Mouse (Mus musculus) intestine, embryonic 14.5 days (tissue): ENCODE results near the gene Bdkrb2. TPM values are rescaled to one million over a fixed set of nuclear protein-coding genes. Genes with fewer than 3 reads are reported as not detected.

ENCODE experiments used
- ATAC-seq: fragments of 200-750 bp; cut with Nextera tagmentation; replicated peaks from 2 replicates; pipeline ENCODE4 v1.8.0; 2017; ENCODE audit warnings: low read depth, moderate number of reproducible peaks, moderate TSS enrichment, moderate library complexity; ENCODE audit not compliant: low FRiP score, low TSS enrichment
- DNase-seq: peaks from one replicate; pipeline ENCODE4 v3.0.0-alpha.2; 2018; ENCODE audit warnings: low spot score
- H3K27ac ChIP-seq: fragments of 300-500 bp; sonication (generic); 2 replicates; pipeline ENCODE4 v1.5.1; 2014; ENCODE audit warnings: low read depth, mild to moderate bottlenecking, control low read depth
- H3K27me3 ChIP-seq: fragments of 300-500 bp; sonication (generic); replicated peaks from 2 replicates; pipeline ENCODE4 v1.6.1; 2014; ENCODE audit warnings: low read length, control low read depth; ENCODE audit not compliant: control insufficient read depth, insufficient read depth
- H3K36me3 ChIP-seq: fragments of 300-500 bp; sonication (generic); 2 replicates; pipeline ENCODE4 v1.6.1; 2014; ENCODE audit warnings: low read length, control low read depth; ENCODE audit not compliant: control insufficient read depth, insufficient read depth
- H3K4me1 ChIP-seq: fragments of 300-500 bp; sonication (generic); replicated peaks from 2 replicates; pipeline ENCODE4 v1.6.1; 2014; ENCODE audit warnings: low read length, control low read depth, mixed read lengths; ENCODE audit not compliant: control insufficient read depth, insufficient read depth
- H3K4me2 ChIP-seq: fragments of 300-500 bp; sonication (generic); 2 replicates; pipeline ENCODE4 v1.6.1; 2014; ENCODE audit warnings: low read length
- H3K4me3 ChIP-seq: fragments of 300-500 bp; sonication (generic); 2 replicates; pipeline ENCODE4 v1.5.1; 2014; ENCODE audit warnings: low read depth, low read length, control low read depth, mixed read lengths
- H3K9ac ChIP-seq: fragments of 300-500 bp; sonication (generic); 2 replicates; pipeline ENCODE4 v1.6.1; 2014; ENCODE audit warnings: mild to moderate bottlenecking, low read length
- H3K9me3 ChIP-seq: fragments of 300-500 bp; sonication (generic); 2 replicates; pipeline ENCODE4 v1.6.1; 2016; ENCODE audit warnings: low read length, control low read depth; ENCODE audit not compliant: control insufficient read depth
- WGBS: fragments of 180-500 bp; shearing (Covaris S2); extraction: QIAGEN DNeasy Blood & Tissue Kit; methylation state at CpG from one replicate; pipeline ENCODE4 v1.1.7; 2014; 5-methylcytosine and 5-hydroxymethylcytosine counted together
- polyA plus RNA-seq: library from polyadenylated mRNA; unstranded; fragments of >200 nt; fragmentation: Nextera tagmentation; extraction: Ambion mirVana; gene quantifications from 2 replicates; pipeline ENCODE4 v1.2.1, GENCODE M21; 2014

The Bdkrb2 gene
- polyA plus RNA-seq, 1 experiment from 2014 or later, result 1.3 TPM

DNA sequence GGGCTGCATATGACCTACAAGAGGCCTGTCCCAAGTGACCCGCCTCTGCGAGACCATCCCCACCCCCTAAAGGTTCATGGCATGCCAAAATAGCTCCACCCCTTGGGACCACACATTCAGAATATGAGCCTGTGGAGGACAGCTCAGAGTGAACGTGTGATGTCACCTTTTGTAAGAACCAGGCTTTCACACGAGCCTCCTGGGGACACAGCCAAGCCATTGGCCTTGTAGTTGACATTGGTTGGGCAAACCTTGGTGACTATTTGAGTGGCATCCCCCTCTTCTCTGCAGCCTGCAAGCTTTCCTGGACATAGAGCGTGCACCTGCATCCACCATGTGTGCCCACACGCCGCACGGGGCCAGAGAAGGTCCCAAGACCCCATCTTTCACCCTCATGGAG is 24.5 kb downstream of the Bdkrb2 start:
- Histone ChIP-seq H3K4me3 (no peak overlapping the region), H3K27ac (no peak overlapping the region), H3K9ac (no peak overlapping the region), H3K4me1 (no peaks in the 10 kb centered on the region; the same call in 1 of the 2 replicates), H3K36me3 (no peaks in the 10 kb centered on the region), H3K9me3 (no peaks in the 10 kb centered on the region), H3K4me2 (no peak overlapping the region), H3K27me3 (no peaks in the 10 kb centered on the region)
- no peak for DNase-seq
- no peak for ATAC-seq
- WGBS, result 84% methylated on average over 8 of the region's 8 CpGs

DNA sequence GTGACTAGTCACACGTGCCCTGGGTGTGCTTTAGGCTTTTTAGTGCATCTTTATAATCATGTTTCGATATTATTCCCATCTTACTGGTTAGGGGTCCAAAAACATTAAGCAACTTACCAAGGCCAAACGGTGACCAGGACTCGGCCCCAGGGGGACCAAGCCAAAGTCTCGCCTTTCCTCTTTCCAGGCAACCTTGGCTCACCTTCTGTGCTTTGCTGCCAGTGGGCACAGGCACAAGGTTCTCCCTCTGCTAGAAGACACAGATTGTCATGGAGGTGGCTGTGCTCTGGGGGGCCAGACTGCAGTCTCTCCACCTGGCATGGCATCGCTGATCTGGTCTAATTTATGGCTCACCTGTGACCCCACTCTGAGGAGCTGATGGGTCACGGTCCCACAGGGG is 27.8 kb downstream of the Bdkrb2 start:
- Histone ChIP-seq H3K4me2 (no peak overlapping the region), H3K27me3 (no peaks in the 10 kb centered on the region), H3K36me3 (no peaks in the 10 kb centered on the region), H3K9me3 (no peaks in the 10 kb centered on the region), H3K4me3 (no peak overlapping the region), H3K9ac (no peak overlapping the region), H3K27ac (no peak overlapping the region), H3K4me1 (no peaks in the 10 kb centered on the region)
- ATAC-seq (no peak), DNase-seq (no peak)
- WGBS, result 72% methylated on average over 7 of the region's 7 CpGs

- WGBS, result 97% methylated on average over 23 of the region's 23 CpGs
- no peak for ATAC-seq
- no peaks in the 10 kb centered on the region for H3K36me3 ChIP-seq
- H3K27ac ChIP-seq, result no peak overlapping the region
- no peak overlapping the region for H3K4me3 ChIP-seq
- H3K9me3 ChIP-seq, result no peaks in the 10 kb centered on the region
- no peak overlapping the region for H3K9ac ChIP-seq
- no peak overlapping the region for H3K4me2 ChIP-seq
- no peaks in the 10 kb centered on the region for H3K4me1 ChIP-seq
- H3K27me3 ChIP-seq, result no peaks in the 10 kb centered on the region
- no peak for DNase-seq
These were observed 29.3 kb downstream of the Bdkrb2 start for GRCm38 (mm10) chr12:105592361-105592761.

GRCm38 (mm10) chr12:105593471-105593870 is 30.4 kb downstream of the Bdkrb2 start:
- DNase-seq (no peak), ATAC-seq (no peak)
- H3K36me3 ChIP-seq, result no peaks in the 10 kb centered on the region
- WGBS, result 75% methylated on average over 4 of the region's 4 CpGs
- H3K4me3 ChIP-seq, result no peak overlapping the region
- no peaks in the 10 kb centered on the region for H3K9me3 ChIP-seq
- H3K9ac ChIP-seq, result no peak overlapping the region
- H3K4me2 ChIP-seq, result no peak overlapping the region
- peaks cover 4% of the 10 kb centered on the region; the same call in 1 of the 2 replicates for H3K4me1 ChIP-seq
- no peak overlapping the region for H3K27ac ChIP-seq
- no peaks in the 10 kb centered on the region for H3K27me3 ChIP-seq

- Histone ChIP-seq H3K27me3 (no peaks in the 10 kb centered on the region), H3K4me2 (no peak overlapping the region), H3K27ac (no peak overlapping the region), H3K4me3 (no peak overlapping the region), H3K9ac (no peak overlapping the region), H3K9me3 (no peaks in the 10 kb centered on the region), H3K4me1 (peaks cover 4% of the 10 kb centered on the region), H3K36me3 (no peaks in the 10 kb centered on the region)
- no peak for ATAC-seq
- WGBS, result 85% methylated on average over 8 of the region's 8 CpGs
- no peak for DNase-seq
These were observed 34.1 kb downstream of the Bdkrb2 start for GRCm38 (mm10) chr12:105597135-105597534.

GRCm38 (mm10) chr12:105598503-105598902 is 35.5 kb downstream of the Bdkrb2 start:
- Histone ChIP-seq H3K4me1 (peaks cover 4% of the 10 kb centered on the region), H3K27ac (no peak overlapping the region), H3K36me3 (no peaks in the 10 kb centered on the region), H3K27me3 (no peaks in the 10 kb centered on the region), H3K4me3 (no peak overlapping the region), H3K9me3 (no peaks in the 10 kb centered on the region), H3K4me2 (no peak overlapping the region), H3K9ac (no peak overlapping the region)
- no peak for ATAC-seq
- no peak for DNase-seq
- WGBS, result 79% methylated on average over 10 of the region's 10 CpGs

GRCm38 (mm10) chr12:105599098-105599497 is 36.1 kb downstream of the Bdkrb2 start:
- 61% methylated on average over 5 of the region's 5 CpGs for WGBS
- no peaks in the 10 kb centered on the region for H3K27me3 ChIP-seq
- ATAC-seq, result no peak

DNA sequence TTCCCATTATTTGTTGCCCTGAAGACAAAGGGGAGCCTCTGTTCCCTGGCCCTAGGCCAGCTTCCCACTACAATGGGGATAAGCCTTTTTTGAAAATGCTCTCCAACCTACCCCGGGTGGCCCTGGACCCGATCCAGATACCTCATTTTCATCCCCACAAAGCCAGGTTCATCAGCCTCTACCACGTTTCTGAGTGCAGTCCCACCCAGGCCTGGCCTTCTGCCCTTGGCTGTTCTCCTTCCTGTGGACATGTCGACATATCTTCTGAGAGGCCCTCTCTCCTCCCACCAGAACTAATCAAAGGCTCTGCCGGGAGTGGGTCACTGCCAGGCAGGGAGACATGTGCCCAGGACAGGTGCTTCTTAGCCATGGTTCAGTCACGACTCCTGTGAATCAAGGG is 38.6 kb downstream of the Bdkrb2 start:
- WGBS, result 70% methylated on average over 6 of the region's 6 CpGs
- no peaks in the 10 kb centered on the region for H3K9me3 ChIP-seq
- peaks cover 4% of the 10 kb centered on the region for H3K4me1 ChIP-seq
- no peak overlapping the region for H3K9ac ChIP-seq
- DNase-seq (no peak), ATAC-seq (no peak)
- no peak overlapping the region for H3K4me2 ChIP-seq
- H3K27ac ChIP-seq, result no peak overlapping the region
- no peaks in the 10 kb centered on the region for H3K27me3 ChIP-seq
- H3K4me3 ChIP-seq, result no peak overlapping the region
- no peaks in the 10 kb centered on the region for H3K36me3 ChIP-seq

More at GRCm38 (mm10) chr12:105599098-105599497, 36.1 kb downstream of the Bdkrb2 start:
- Histone ChIP-seq H3K9ac (no peak overlapping the region), H3K27ac (no peak overlapping the region), H3K4me2 (no peak overlapping the region), H3K36me3 (no peaks in the 10 kb centered on the region), H3K9me3 (no peaks in the 10 kb centered on the region), H3K4me1 (peaks cover 4% of the 10 kb centered on the region), H3K4me3 (no peak overlapping the region)
- DNase-seq, result no peak

DNA sequence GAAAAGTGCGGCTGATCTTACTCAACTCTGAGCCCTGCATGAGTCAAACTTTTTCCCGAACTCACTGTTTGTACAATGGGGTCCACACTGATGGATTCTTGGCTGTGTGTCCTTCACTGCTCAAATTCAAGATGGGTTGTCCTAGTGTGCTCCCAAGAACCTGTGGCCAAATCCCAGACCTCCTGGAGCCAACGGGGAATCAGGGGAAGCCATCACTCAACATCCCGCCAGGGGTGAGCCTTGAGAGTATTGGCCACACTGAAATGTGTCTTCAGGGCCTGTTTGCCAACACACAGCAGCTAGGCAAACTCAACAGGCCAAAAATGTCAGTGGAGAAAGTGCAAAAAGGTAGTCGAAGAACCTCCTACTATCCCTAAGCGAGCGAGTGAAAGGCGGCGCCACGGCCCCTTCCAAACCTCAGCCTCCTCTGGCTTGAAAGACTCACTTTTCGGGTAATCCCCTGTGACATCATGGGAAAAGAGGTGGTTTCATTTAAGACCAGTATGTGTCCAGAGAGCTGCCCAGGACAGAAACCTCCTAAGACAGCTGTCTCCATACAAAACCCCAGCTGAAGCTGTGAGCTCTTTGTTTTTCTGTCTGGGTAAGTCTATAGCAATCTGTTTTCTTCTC is 39.7 kb downstream of the Bdkrb2 start, which contains the start of gene Bdkrb1:
Gene Bdkrb1, plus strand, starts transcription at position 505 of the 630 bp plus-strand sequence.
- H3K9me3 ChIP-seq, result no peaks in the 10 kb centered on the region
- H3K27ac ChIP-seq, result no peak within 1 kb of the TSS
- H3K9ac ChIP-seq, result no peak within 1 kb of the TSS
- no peak within 1 kb of the TSS for H3K4me2 ChIP-seq
- no peaks in the 10 kb centered on the region for H3K27me3 ChIP-seq
- H3K4me3 ChIP-seq, result no peak within 1 kb of the TSS
- no peak for DNase-seq
- ATAC-seq, result no peak
- H3K36me3 ChIP-seq, result no peaks in the 10 kb centered on the region
- peaks cover 3% of the 10 kb centered on the region for H3K4me1 ChIP-seq
- WGBS, result 85% methylated on average over 11 of the region's 11 CpGs
